Mouse (Mus musculus) gastrocnemius, adult 18-20 months (tissue): ENCODE data around the gene Nbr1. TPM values are rescaled to one million over a fixed set of nuclear protein-coding genes. Genes with fewer than 3 reads are reported as not detected.
"Not testable (repeated sequence)": the region's sequence is repeated elsewhere in the genome, so short reads cannot be mapped to it uniquely, and the experiment has no call there.

Source experiments
- DNase-seq: peaks from one replicate; pipeline ENCODE4 v3.0.0; 2021; ENCODE audit warnings: low spot score
- total RNA-seq, 2 experiments: library from RNA; stranded (reverse); gene quantifications; 2 replicates each; pipeline ENCODE4 v1.2.3; 2021

Nbr1 gene
- total RNA-seq, 2 experiments from 2014 or later, result 63.0 to 66.2 TPM

DNA sequence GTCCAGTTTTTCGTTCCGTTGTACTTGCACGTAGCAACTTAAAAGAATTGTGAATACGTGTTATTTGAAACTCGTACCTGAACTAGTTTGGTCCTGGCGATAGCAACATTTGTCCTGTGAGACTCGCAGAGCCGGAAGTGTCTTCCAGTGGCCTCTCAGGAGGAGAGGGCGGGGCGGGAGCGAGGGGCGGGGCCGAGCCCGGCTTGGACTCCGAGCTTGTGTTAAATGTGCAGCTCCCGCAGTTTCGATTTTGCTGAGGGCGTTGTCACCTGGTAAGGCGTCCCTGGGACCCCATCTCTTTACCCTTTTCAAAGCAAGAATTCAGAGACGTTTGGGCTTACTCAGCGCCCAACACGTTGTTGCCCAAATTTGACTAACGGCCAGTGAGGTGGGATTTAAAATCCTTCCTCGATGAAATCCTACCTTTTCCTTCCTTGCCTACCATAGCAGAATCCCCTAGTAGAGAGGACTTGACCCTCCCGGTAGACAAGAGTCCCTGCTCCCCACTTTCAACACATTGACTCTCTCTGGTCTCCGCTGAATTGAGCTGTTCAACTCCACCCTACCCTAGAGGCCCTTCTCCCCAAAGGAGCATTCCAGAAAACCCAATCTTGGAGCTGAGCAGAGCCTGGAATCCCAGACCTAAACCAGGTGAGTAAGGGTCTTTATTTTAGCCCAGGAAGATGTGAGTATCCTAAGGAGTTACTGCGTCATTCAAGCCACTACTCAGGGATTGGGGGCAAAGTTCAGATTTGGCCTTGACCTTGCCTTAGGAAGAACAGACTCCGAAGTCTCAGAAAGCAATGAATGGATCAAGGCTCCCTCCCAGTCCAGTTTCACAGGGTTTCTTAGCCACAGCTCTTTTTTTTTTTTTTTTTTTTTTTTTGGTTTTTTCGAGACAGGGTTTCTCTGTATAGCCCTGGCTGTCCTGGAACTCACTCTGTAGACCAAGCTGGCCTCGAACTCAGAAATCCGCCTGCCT is 30.4 kb downstream of the Nbr1 start, which contains the start of gene Tmem106a:
TSS of gene Tmem106a (plus strand) at position 189 of the 982 bp plus-strand sequence.
- DNase-seq, result peak; percentile 49

GRCm38 (mm10) chr11:101583205-101583604 is 31.3 kb downstream of the Nbr1 start:
- no peak for DNase-seq

DNA sequence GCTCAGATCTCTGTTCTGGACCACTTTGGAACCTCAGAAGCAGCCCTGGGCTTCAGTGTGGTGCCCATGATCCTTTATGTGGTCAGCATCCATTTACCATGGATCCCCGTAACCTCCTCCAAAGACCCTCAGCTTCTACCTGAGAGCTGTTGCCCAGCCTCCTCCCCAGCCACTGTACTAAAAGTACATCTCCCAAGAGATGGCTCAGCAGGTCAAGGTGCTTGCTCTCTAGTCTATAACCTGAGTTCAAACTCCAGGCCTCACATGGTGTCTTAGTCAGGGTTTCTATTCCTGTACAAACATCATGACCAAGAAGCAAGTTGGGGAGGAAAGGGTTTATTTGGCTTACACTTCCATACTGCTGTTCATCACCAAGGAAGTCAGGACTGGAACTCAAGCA is 33.1 kb downstream of the Nbr1 start:
- DNase-seq, result not testable (repeated sequence)

DNA sequence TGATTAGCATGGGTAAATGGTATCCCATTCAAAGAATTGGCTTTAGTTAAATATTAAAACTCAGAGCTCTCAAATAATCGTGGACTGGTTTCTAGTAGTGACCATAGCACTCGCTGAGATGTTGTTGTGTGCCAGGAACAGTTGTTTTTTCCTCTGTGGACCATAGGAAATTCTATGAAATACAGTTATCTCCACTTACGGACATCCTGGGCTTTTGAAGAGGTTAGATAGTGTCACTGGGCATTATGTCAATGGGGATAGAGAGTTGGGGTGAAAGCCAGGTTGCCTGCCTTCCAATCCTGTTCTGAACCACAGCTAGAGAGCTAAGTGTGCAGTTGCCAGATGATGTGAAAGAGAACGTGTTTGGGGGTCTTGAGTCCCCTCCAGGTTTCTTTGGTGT is 33.9 kb downstream of the Nbr1 start:
- DNase-seq, result no peak

DNA sequence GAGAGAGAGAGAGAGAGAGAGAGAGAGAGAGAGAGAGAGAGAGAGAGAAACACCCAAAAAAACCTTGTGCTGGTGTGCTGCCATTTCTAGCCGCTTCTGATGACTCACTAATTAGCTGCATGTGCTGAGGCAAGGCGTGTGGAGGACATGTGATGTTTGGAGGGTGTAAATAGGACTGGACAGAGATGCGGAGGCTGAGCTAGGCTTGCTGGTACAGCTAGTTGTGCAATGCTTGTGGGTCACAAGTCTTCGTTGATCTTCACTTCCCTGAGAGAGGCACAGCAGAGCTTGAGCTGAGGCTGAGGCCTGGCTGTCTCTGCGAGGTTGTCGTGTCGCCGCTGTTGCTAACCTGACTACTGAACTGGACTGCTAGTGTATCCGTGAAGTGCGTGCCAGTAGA is 35.7 kb downstream of the Nbr1 start:
- peak; percentile 22 for DNase-seq

DNA sequence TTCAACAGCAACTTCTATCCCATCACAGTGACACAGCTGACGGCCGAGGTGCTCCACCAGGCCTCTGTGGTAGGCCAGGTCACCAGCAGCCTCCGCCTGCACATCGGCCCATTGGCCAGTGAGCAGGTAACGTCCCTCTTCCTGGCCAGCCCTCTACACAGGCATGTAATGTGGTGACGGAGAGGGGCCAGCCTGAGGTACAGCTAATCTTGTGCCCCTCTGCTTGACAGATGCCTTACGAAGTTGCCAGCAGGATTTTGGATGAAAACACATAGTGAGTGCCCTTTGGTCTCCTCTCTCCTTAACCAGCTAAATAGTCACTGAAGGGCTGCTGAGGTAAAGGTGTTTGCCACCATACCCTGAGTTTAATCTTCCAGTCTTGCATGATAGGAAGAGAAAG is 36.9 kb downstream of the Nbr1 start:
- no peak for DNase-seq

- DNase-seq, result peak; percentile 41
Observed at GRCm38 (mm10) chr11:101589444-101589843, 37.5 kb downstream of the Nbr1 start.

- no peak for DNase-seq
Observed at GRCm38 (mm10) chr11:101589989-101590624, 38.2 kb downstream of the Nbr1 start.

DNA sequence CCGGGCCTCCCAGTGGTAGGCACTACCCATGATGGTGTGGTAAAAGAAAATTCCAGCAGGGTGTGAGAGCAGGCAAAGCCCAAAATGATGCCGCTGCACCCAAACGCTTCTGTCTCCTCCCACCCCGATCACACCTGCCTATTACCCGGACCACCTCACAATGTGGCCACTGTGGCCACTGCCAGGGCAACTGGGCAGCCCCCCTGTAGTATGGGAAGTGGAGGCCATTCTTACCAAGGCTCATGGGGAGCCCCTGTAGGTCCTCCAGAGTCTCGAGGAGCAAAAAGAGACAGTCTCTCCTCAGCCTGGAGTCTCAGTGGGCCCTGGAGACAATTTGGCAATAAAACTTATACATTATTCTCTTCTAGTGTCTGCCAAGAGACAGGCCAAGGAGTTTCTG is 47.2 kb downstream of the Nbr1 start, which contains the start of gene Gm11634:
TSS of gene Gm11634 (minus strand) at position 101 of the 400 bp plus-strand sequence.
- DNase-seq, result no peak

GRCm38 (mm10) chr11:101602491-101602890 is 50.5 kb downstream of the Nbr1 start:
- peak; percentile 48 for DNase-seq

DNA sequence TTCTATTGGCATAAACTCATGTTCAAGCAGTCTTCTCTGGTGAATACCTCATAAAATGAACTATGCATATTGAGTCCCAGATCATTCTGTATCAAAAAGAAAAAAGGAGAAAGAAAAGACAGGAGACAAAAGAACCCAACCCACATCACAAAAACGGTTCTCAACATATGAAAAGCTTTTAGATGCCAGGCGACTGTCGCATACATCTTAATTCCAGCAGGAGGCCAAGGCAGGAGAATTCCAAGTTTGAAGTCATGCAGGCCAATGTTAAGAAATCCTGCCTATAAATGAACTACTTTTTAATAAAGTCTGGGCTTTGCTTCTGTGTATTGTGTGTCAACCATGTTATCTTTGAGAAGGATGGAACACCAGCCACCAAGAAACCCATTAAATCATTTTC is 52.2 kb downstream of the Nbr1 start:
- no peak for DNase-seq

DNA sequence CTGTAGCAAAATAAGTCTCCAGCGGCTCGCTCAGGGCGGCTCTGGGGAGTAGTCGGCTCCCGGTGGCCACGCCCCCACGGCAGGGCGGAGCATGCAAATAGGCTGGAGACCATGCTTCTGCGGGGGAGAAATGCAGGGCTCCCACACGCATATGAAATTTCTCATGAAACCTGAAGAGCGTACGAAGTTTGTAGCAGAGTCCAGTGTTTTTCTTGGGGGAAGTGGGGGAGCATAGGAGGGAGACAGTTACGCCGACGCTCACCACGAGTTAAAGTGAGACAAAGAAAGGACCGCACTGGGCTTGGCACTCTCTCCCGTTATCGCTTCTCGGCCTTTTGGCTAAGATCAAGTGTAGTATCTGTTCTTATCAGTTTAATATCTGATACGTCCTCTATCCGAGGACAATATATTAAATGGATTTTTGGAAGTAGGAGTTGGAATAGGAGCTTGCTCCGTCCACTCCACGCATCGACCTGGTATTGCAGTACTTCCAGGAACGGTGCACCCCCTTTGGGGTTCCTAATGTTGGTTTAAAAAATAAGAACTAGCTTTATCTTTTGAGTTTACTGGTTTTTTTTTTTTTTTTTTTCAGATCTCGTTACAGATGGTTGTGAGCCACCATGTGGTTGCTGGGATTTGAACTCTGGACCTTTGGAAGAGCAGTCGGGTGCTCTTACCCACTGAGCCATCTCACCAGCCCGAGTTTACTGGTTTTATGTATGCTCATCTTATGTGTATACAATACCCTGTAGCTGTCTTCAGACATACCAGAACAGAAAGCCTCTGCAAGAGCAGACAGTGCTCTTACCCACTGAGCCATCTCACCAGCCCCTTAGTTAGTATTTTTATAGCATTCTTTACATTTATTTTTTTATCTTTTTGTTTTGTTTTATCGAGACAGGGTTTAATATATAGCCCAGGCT is 52.8 kb downstream of the Nbr1 start:
- peak; percentile 67 for DNase-seq

GRCm38 (mm10) chr11:101607134-101607533 is 55.2 kb downstream of the Nbr1 start:
- not testable (repeated sequence) for DNase-seq

GRCm38 (mm10) chr11:101610445-101610844 is 58.5 kb downstream of the Nbr1 start:
- no peak for DNase-seq

DNA sequence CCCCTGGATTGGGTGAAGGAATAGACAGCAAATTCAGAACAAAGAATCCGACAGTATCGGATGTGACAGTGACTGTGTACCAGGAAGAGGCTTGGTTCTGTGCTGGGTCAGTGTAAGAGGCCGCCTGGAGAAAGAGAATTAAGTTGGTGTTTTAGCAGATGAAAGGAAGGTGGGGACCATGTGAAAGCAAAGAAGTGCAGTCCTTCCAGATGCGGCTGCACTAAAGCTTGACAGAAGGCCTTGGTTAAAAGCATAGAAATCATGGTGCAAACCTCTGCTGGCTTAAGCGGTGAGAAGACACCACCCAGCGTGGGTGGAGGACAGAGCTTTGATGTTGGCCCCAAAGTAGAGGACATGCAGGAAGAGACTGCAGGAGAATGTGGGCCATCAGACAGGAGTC is 61.6 kb downstream of the Nbr1 start:
- DNase-seq, result no peak

- no peak for DNase-seq
Observed at GRCm38 (mm10) chr11:101614116-101614515, 62.2 kb downstream of the Nbr1 start.

DNA sequence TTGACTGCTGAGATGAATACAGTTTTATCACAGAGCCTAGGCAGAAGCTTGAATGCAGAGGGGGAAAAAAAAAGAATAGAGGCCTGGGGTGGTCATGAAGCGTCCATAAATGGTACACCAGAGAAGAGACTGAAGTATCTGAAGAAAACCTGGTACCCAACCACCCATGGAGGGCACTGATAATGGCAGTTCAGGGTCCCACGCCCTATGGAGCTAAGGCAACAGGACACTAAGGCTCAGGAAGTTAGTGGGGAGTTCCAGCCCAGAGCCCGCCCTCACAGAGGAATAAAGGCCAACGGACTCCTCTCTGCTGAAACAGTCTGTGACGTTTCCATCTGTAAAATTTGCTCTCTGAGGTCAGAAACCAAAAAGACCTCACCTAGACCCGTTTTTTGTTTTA is 63.4 kb downstream of the Nbr1 start:
- DNase-seq, result no peak

GRCm38 (mm10) chr11:101616104-101616503 is 64.2 kb downstream of the Nbr1 start:
- DNase-seq, result no peak

DNA sequence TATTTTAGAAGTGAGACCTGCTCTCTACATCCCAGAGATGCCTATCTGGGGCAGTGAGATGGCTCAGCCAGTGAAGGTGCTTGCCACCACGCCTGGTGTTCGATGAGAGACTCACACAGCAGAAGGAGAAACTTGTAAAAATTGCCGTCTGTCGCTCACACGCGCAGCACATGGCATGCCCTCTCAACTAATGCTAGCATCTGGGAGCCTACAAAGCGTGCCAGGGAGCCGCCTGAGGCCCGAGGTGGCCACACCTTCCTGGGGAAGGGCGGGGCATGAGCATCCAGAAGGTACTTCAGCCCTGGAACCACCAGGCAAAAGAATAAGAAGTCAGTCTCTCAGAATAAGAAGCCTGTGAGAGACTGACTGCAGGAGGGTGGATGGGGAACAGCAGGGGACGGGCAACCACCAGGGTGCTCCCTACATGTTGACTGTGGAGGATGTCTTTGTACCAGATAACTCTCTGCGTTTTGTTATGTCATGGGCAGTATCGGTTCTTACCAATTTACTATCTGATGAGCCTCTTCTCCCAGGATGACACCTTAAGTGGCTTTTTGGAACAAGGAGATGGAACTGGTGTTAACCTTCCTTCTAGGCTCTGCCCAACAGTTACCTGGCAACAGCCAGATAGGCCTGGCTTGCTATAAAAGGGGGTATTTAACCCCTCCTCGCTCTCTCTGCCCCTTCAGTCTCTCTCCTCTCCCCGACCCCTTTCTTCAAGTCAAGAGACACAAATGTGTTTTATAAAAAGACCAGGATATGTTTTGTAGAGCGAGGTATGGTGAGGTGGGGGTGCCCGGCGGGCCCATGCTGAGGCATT is 65.2 kb downstream of the Nbr1 start:
- no peak for DNase-seq

- no peak for DNase-seq
Observed at GRCm38 (mm10) chr11:101617849-101618248, 65.9 kb downstream of the Nbr1 start.
